Mouse (Mus musculus) left cerebral cortex, adult 2 months (tissue): ENCODE measurements around the gene Morn1. TPM values are rescaled to one million over a fixed set of nuclear protein-coding genes. Genes with fewer than 3 reads are reported as not detected.
"Not testable (repeated sequence)": the region's sequence is repeated elsewhere in the genome, so short reads cannot be mapped to it uniquely, and the experiment has no call there.

ENCODE experiments used
- DNase-seq, 2 experiments: peaks; one replicate each; pipeline ENCODE4 v3.0.0; 2021 to 2022; ENCODE audit warnings: low spot score in 2 of 2, mixed read lengths in 1 of 2; ENCODE audit errors: extremely low spot score in 1 of 2
- H3K27ac ChIP-seq: fragments of 200-600 bp; 2 replicates; pipeline ENCODE4 v1.8.1; 2022
- H3K4me3 ChIP-seq: fragments of 200-600 bp; 2 replicates; pipeline ENCODE4 v1.8.1; 2022
- CTCF ChIP-seq: fragments of 200-600 bp; IDR thresholded peaks from 2 replicates; pipeline ENCODE4 v1.8.1; 2022; ENCODE audit warnings: antibody characterized with exemption, mild to moderate bottlenecking, moderate library complexity
- intact Hi-C: fragments of 180-260 bp; cut with DNase I; formaldehyde crosslinking; loops from one replicate; pipeline ENCODE4 v1.15.1; 2025
- total RNA-seq, 2 experiments: library from RNA; stranded (reverse); gene quantifications; 2 replicates each; pipeline ENCODE4 v1.2.3; 2021

The Morn1 gene
- total RNA-seq, 2 experiments from 2014 or later = 10.6 to 11.2 TPM

DNA sequence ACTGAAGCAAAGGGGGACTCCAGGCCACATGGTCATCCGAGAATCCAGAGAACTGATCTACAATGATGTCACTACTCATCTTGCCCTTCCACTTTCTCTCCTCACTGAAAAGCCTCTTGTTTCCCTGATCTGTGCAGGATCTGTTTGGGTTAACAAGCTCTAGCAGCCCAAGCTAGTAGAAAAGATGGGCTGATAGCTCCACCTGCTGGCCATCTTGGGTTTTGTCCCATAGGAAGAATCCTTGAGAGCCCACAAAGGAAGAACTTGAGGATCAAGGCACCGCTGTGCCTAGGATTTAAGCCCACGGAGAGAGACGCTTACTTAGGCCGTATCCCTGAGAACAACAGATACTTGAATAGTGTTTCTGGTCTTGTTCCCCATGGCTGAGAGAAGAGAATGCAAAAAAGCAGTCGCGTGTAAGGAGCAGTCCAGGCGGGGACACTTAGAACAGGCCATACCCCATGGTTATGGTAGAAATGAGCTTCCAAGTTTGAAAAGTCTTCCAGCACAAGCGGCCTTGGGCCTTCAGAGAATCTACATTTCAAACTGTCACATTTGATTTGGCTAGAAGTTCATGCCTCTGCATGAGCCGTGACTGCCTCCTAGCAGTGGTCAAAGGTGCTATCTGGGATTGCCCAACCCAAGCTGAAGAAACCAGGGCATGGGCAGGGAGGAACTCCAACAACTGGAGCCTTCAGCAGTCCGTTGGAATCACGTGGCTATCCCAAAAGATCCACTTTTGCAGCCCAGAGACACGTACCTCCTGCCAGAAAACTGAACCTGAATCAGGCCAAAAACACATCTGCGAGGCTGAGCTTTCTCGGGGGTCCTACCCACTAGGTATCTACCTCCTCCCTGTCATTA lies 20.2 kb upstream of the Morn1 start:
- peak; percentile 91 for TF ChIP-seq CTCF
- Histone ChIP-seq H3K27ac (peak overlapping the region; percentile 41), H3K4me3 (peak overlapping the region; percentile 80)
- DNase-seq = peak; percentile 85 to 89
- intact Hi-C loops = loop anchor here (1.0 kb wide), 3 partner anchors 85 to 188 kb away; no protein-coding TSS in a partner anchor

DNA sequence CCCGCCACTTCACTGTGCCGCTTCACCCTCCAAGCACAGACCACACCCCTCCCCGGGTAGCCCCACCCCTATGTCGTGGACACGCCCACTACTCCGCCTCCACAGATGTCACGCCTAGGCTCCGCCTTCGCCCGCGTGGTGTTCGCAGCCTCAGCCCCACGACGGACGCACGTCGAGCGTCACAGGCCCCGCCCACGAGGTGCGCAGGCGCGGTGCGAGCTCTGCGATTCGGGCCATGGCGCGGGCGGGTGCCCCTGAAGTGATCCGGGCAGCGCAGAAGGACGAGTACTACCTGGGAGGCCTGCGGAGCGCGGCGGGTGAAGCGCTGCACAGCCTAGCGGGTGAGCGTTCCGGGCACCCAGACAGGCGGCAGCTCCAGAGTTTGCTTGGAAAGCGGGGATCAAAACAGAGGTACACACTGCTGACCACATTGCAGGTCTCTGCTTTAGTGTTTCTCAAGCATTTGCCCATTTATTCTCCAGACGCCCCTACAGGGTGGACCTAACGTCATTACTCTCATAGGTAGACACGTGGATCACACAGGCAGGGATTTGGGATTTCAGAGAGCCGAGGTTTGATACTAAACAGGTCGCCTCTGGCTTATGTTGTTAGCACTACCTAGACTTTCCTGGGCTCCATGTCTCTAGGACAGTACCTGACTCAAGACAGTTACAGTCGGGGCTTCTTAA lies 19.4 kb upstream of the Morn1 start, which contains the start of gene Pex10:
Gene Pex10, plus strand, starts transcription at position 183 of the 689 bp plus-strand sequence.
- intact Hi-C loops = loop anchor here (1.0 kb wide), 3 partner anchors 86 to 189 kb away; no protein-coding TSS in a partner anchor
- peak; percentile 97 for DNase-seq
- TF ChIP-seq CTCF = no peak
- H3K4me3 ChIP-seq = peak within 1 kb of the TSS; percentile 80
- H3K27ac ChIP-seq = peak within 1 kb of the TSS; percentile 79

DNA sequence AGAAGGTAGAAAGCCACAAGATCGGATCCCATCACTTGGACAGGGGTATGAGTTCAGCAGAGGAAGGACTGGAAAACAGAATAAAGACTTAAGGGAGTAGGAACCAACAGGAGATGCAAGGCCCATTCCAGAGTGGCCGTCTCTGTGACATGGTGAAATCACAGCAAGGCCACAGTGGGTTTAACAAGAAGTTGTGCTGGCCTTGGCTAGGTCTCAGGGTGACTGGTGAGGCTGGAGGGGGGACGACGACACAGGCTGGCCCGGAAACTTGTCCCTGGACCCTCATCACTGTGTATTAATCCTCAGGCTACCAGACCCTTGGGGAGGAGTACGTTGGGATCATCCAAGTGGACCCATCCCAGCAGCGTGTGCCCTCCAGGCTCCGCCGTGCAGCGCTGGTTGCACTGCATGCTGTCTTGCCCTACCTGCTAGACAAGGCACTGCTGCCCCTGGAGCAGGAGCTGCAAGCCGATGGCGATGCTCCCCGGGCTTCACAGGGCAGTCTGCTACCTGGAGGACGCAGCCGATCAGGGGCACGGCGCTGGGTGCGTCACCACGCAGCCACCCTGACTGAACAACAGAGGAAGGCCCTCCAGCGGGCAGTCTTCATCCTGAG lies 17.9 kb upstream of the Morn1 start:
- no peak overlapping the region for H3K4me3 ChIP-seq
- DNase-seq = no peak
- TF ChIP-seq CTCF = no peak
- intact Hi-C loops = no loop called here
- no peak overlapping the region; the same call in 1 of the 2 replicates for H3K27ac ChIP-seq

DNA sequence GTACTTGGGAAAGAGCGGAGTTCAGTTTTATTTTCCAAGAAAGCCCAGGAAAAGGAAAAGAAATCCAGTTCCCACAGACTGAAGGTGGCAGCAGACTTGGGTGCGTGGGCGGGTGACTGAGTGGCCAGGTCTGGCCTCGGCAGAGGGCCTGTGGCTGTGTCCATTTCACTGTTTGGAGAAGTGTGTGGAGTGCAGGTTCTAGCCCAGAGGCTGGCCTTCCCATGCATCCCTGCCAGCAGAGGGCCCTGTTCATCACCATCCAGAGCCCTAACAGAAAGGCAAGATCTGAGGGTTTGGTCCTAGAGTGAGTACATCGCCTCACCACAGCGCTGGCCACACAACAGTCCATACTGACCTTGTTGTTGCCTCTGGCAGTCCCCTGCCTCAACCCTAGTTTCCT lies 17.2 kb upstream of the Morn1 start:
- peak; percentile 29 to 44 for DNase-seq
- TF ChIP-seq CTCF = peak; percentile 52
- intact Hi-C loops = no loop called here
- Histone ChIP-seq H3K4me3 (no peak overlapping the region), H3K27ac (no peak overlapping the region)

DNA sequence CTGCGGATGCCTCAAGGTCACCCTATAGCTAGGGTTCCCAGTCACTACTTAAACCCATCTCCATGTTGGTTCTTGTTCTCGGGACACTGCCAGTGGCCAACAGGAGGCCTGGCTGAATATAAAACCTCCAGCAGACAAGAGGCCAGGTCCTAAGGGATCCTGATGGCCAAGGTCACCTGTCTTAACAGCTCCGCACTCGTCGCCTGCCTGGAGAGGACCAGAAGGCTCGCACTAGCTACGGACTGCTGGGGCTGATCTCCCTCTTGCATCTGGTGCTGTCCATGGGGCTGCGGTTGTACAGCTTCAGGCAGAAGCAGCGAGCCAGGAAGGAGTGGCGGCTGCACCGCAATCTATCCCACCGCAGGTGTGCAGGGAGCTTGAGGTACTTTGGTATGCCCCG lies 16.2 kb upstream of the Morn1 start:
- intact Hi-C loops = no loop called here
- no peak for TF ChIP-seq CTCF
- H3K4me3 ChIP-seq = no peak overlapping the region
- H3K27ac ChIP-seq = no peak overlapping the region
- DNase-seq = no peak

DNA sequence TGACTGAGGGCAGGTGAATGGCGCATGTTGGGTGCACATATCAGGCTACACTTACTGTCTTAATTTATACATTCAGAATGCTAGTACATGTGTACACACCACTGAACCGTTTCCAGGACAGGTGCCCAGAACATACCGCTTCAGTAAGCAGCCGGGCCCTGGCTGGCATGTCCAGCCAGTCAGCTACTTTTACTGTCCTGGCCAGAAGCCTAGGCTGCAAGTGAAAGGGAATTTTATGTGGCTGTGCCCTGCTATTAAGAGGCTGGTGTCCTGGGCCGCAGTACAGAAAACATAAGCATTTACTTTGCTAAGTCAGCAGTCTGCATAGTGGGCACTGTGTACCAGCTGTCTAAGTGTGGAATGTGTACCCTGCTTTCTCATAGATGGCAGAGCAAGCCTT lies 15.5 kb upstream of the Morn1 start:
- no peak for TF ChIP-seq CTCF
- H3K27ac ChIP-seq = no peak overlapping the region
- H3K4me3 ChIP-seq = no peak overlapping the region
- no peak for DNase-seq
- intact Hi-C loops = no loop called here

DNA sequence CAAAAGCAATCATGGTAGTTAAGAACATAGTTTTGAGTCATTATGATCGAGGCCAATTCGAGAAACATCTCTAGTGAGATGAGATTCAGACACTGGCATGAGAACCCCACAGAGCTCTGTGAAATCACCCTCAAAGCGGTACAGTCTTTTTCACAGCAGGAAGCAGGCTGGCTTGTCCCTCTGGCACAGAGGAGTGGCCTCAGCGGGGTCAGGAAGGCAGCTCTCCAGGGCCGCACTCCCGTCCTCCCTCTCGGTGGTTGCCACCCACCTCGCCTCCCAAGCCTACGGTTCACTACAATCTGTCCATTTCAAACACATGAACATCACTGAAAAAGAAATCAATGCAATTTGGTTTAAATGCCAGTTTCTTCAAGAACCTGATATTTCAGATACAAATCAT lies 12.0 kb upstream of the Morn1 start:
- intact Hi-C loops = no loop called here
- no peak overlapping the region for H3K27ac ChIP-seq
- H3K4me3 ChIP-seq = no peak overlapping the region
- no peak for TF ChIP-seq CTCF
- DNase-seq = no peak

DNA sequence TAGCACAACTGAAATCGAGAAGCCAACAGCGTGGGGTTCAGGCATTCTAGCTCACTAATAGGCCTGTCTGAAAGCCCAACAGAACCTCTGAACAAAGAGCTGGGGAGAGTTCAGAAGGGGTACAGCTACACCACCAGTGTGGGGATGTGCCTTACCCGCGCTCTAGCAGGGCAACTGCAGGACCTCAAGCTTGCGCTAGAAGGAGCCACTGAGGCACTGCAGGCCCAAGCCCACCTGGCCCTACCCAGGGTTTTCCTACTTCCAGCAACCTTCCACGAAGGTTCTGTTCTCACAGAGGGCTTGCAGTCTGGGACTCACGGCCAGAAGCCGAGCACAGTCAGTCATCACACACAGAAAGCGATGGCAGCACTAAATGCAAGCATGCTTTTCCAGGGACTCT lies 11.2 kb upstream of the Morn1 start:
- no peak for DNase-seq
- TF ChIP-seq CTCF = peak; percentile 17
- Histone ChIP-seq H3K27ac (no peak overlapping the region), H3K4me3 (no peak overlapping the region)
- intact Hi-C loops = no loop called here

DNA sequence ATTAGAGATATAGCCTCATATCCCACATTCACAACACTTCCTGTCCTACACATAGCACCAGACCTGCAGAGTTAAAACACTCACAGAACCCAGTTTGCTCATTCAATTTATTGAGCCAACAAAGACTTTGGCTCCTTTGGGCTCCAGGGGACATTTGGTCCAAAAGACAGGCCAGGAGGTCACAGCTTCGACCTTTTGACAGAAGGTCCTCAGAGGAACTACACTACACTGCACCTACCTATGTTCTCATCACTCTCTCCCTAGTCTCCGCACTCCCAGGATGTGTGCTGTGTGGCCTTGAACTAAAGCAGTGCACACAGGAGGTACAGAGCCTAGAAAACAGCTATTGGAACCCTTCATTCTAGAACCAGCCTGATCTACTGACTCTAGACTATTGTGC lies 10.6 kb upstream of the Morn1 start:
- H3K27ac ChIP-seq = no peak overlapping the region
- H3K4me3 ChIP-seq = no peak overlapping the region
- DNase-seq = no peak
- TF ChIP-seq CTCF = no peak
- intact Hi-C loops = no loop called here

DNA sequence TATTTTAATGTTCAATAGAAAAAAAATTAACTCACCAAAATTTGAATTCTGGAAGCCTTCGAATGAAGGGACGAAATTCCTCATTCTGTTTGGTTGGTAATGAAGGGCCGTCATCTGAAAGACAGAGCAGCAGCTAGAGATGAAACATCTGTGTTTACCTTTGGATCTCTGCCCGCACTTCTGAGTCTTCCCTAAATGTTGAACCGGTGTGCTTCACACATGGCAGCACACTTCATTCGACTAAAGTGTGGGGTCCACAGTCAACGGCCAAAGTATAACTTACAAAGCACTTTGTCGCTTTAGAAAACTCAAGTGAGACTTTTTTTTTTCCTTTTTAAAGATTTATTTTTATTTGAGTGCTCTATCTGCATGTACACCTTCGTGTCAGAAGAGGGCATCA lies 9.7 kb upstream of the Morn1 start:
- TF ChIP-seq CTCF = no peak; the same call in 1 of the 2 replicates
- Histone ChIP-seq H3K4me3 (no peak overlapping the region), H3K27ac (no peak overlapping the region)
- no peak for DNase-seq
- intact Hi-C loops = no loop called here

DNA sequence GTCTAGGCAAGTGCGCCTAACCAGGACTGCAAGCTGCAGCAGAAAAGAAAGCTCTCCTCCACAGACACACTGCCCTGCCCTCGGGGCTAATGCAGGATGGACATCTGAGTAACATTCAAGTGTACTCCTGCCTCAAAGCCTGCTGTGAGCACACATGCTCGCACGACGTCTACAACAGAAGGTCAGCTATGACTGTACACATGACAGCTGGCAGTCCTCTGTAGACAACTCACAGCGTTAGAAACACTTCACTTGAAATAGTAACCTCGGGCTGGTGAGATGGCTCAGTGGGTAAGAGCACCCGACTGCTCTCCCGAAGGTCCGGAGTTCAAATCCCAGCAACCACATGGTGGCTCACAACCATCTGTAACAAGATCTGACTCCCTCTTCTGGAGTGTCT lies 7.6 kb upstream of the Morn1 start:
- intact Hi-C loops, DNase-seq, H3K27ac ChIP-seq, H3K4me3 ChIP-seq: not testable (repeated sequence)

DNA sequence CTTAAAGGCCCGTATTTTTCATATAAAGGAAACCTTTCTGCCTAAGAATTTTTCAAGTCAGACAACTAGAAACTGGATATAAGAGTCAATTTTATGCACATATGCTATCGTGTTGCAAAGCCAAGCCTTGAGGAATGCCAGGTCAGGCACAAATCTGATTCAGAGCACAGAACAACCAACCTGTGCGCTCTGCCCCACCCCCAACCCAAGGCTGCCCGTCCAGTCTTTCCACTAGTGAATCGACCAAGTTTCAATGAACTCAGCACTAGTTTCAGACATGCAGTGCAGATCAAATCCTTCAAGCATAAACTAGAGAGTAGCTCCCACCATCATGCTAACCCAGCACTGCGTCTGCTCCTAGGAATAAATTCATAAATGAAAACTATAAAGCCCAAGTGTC lies 6.7 kb upstream of the Morn1 start:
- intact Hi-C loops = no loop called here
- no peak for DNase-seq
- H3K4me3 ChIP-seq = no peak overlapping the region
- TF ChIP-seq CTCF = no peak
- no peak overlapping the region for H3K27ac ChIP-seq
